Mouse (Mus musculus) c-Kit-positive CD71-positive TER-119-negative erythroid progenitor cells, embryonic 14.5 days (primary cell): ENCODE results near the gene Arid5a.

Experiments
- DNase-seq: peaks from one replicate; pipeline ENCODE4 v3.0.0-alpha.2; 2013; ENCODE audit warnings: low read depth

Arid5a gene

GRCm38 (mm10) chr1:36307495-36308280, at the start of gene Arid5a:
Gene Arid5a (plus strand): TSS chr1:36307733.
- peak; percentile 90 for DNase-seq

GRCm38 (mm10) chr1:36258631-36259030, 48.9 kb upstream of the Arid5a start:
- no peak for DNase-seq

GRCm38 (mm10) chr1:36259281-36259680, 48.3 kb upstream of the Arid5a start:
- no peak for DNase-seq

- no peak for DNase-seq
Measured at GRCm38 (mm10) chr1:36260418-36260817, 47.1 kb upstream of the Arid5a start.

- no peak for DNase-seq
Measured at GRCm38 (mm10) chr1:36261708-36262504, 45.6 kb upstream of the Arid5a start.

GRCm38 (mm10) chr1:36263833-36264488, 43.6 kb upstream of the Arid5a start:
- DNase-seq = no peak

GRCm38 (mm10) chr1:36266293-36266692, 41.2 kb upstream of the Arid5a start:
- no peak for DNase-seq

GRCm38 (mm10) chr1:36267595-36267994, 39.9 kb upstream of the Arid5a start:
- DNase-seq = no peak

- DNase-seq = no peak
Measured at GRCm38 (mm10) chr1:36269121-36269795, 38.3 kb upstream of the Arid5a start.

- no peak for DNase-seq
Measured at GRCm38 (mm10) chr1:36270666-36271065, 36.9 kb upstream of the Arid5a start.

GRCm38 (mm10) chr1:36271516-36272230, 35.9 kb upstream of the Arid5a start:
- no peak for DNase-seq

GRCm38 (mm10) chr1:36272546-36272945, 35.0 kb upstream of the Arid5a start:
- DNase-seq = no peak

- peak; percentile 63 for DNase-seq
Measured at GRCm38 (mm10) chr1:36273288-36273687, 34.2 kb upstream of the Arid5a start.

GRCm38 (mm10) chr1:36274455-36274854, 33.1 kb upstream of the Arid5a start, which contains the start of gene Neurl3:
Gene Neurl3 (minus strand): TSS chr1:36274679.
- DNase-seq = no peak

- peak; percentile 74 for DNase-seq
Measured at GRCm38 (mm10) chr1:36275635-36276389, 31.7 kb upstream of the Arid5a start.

GRCm38 (mm10) chr1:36277267-36278060, 30.1 kb upstream of the Arid5a start:
- DNase-seq = peak; percentile 56

GRCm38 (mm10) chr1:36279202-36279601, 28.3 kb upstream of the Arid5a start:
- peak; percentile 81 for DNase-seq

- no peak for DNase-seq
Measured at GRCm38 (mm10) chr1:36280938-36281337, 26.6 kb upstream of the Arid5a start.

GRCm38 (mm10) chr1:36281849-36282248, 25.7 kb upstream of the Arid5a start:
- DNase-seq = no peak

- DNase-seq = no peak
Measured at GRCm38 (mm10) chr1:36293470-36293869, 14.1 kb upstream of the Arid5a start.
